Mouse (Mus musculus) heart, postnatal 10 days (tissue): ENCODE results near the gene Canx. TPM values are rescaled to one million over a fixed set of nuclear protein-coding genes. Genes with fewer than 3 reads are reported as not detected.

Source experiments
- DNase-seq, 2 experiments: peaks; one replicate each; pipeline ENCODE4 v3.0.0; 2021
- intact Hi-C: fragments of 180-260 bp; cut with DNase I; formaldehyde crosslinking; loops from one replicate; pipeline ENCODE4 v1.15.1; 2025
- total RNA-seq, 2 experiments: library from RNA; stranded (reverse); gene quantifications; 2 replicates each; pipeline ENCODE4 v1.2.3; 2021

Gene Canx
- total RNA-seq, 2 experiments from 2014 or later, result 270 to 302 TPM

GRCm38 (mm10) chr11:50280053-50280452 lies 45.4 kb downstream of the Canx start:
- no peak for DNase-seq
- intact Hi-C loops, result no loop called here

- intact Hi-C loops, result no loop called here
- no peak for DNase-seq
Measured at GRCm38 (mm10) chr11:50279005-50279404, 46.5 kb downstream of the Canx start.

- intact Hi-C loops, result no loop called here
- DNase-seq, result no peak
Measured at GRCm38 (mm10) chr11:50277706-50278105, 47.8 kb downstream of the Canx start.

- no peak for DNase-seq
- intact Hi-C loops, result no loop called here
Measured at GRCm38 (mm10) chr11:50277025-50277424, 48.4 kb downstream of the Canx start.

GRCm38 (mm10) chr11:50275568-50276151 lies 49.8 kb downstream of the Canx start:
- peak in 1 of 2 experiments; percentile 38 for DNase-seq

GRCm38 (mm10) chr11:50275077-50275476 lies 50.4 kb downstream of the Canx start:
- no peak for DNase-seq
- intact Hi-C loops, result no loop called here

More at GRCm38 (mm10) chr11:50275568-50276151, 49.8 kb downstream of the Canx start:
- intact Hi-C loops, result no loop called here

- DNase-seq, result no peak
- intact Hi-C loops, result no loop called here
Measured at GRCm38 (mm10) chr11:50272819-50273218, 52.7 kb downstream of the Canx start.

GRCm38 (mm10) chr11:50269885-50270284 lies 55.6 kb downstream of the Canx start:
- DNase-seq, result no peak
- intact Hi-C loops, result loop anchor here (5.0 kb wide), 1 partner anchor 92 kb away; no protein-coding TSS in a partner anchor

GRCm38 (mm10) chr11:50269163-50269562 lies 56.3 kb downstream of the Canx start:
- DNase-seq, result peak; percentile 47 to 61
- intact Hi-C loops, result loop anchor here (5.0 kb wide), 1 partner anchor 93 kb away; no protein-coding TSS in a partner anchor

GRCm38 (mm10) chr11:50266997-50267396 lies 58.5 kb downstream of the Canx start:
- intact Hi-C loops, result loop anchor here (5.0 kb wide), 1 partner anchor 95 kb away; no protein-coding TSS in a partner anchor
- DNase-seq, result no peak

GRCm38 (mm10) chr11:50265931-50266330 lies 59.5 kb downstream of the Canx start:
- intact Hi-C loops, result loop anchor here (5.0 kb wide), 1 partner anchor 96 kb away; no protein-coding TSS in a partner anchor
- no peak for DNase-seq

GRCm38 (mm10) chr11:50263198-50263597 lies 62.3 kb downstream of the Canx start:
- DNase-seq, result no peak
- intact Hi-C loops, result no loop called here

GRCm38 (mm10) chr11:50262020-50262419 lies 63.5 kb downstream of the Canx start:
- peak in 1 of 2 experiments; percentile 57 for DNase-seq
- intact Hi-C loops, result no loop called here

GRCm38 (mm10) chr11:50258310-50258709 lies 67.2 kb downstream of the Canx start:
- intact Hi-C loops, result no loop called here

GRCm38 (mm10) chr11:50256615-50257014 lies 68.9 kb downstream of the Canx start:
- no peak for DNase-seq
- intact Hi-C loops, result no loop called here

More at GRCm38 (mm10) chr11:50258310-50258709, 67.2 kb downstream of the Canx start:
- DNase-seq, result no peak

- no peak for DNase-seq
- intact Hi-C loops, result no loop called here
Measured at GRCm38 (mm10) chr11:50254010-50254580, 71.4 kb downstream of the Canx start.

- no peak for DNase-seq
- intact Hi-C loops, result no loop called here
Measured at GRCm38 (mm10) chr11:50253393-50253792, 72.1 kb downstream of the Canx start.

GRCm38 (mm10) chr11:50252684-50253265 lies 72.7 kb downstream of the Canx start:
- intact Hi-C loops, result no loop called here
- no peak for DNase-seq

GRCm38 (mm10) chr11:50252166-50252565 lies 73.3 kb downstream of the Canx start:
- no peak for DNase-seq
- intact Hi-C loops, result no loop called here

- intact Hi-C loops, result no loop called here
- no peak for DNase-seq
Measured at GRCm38 (mm10) chr11:50248473-50249171, 76.9 kb downstream of the Canx start.

- no peak for DNase-seq
- intact Hi-C loops, result no loop called here
Measured at GRCm38 (mm10) chr11:50245269-50245668, 80.2 kb downstream of the Canx start.
